Mouse (Mus musculus) lung, postnatal 14 days (tissue): ENCODE results near the gene Cxadr.

Experiments
- DNase-seq: peaks from one replicate; pipeline ENCODE4 v3.0.0; 2021

Cxadr gene

DNA sequence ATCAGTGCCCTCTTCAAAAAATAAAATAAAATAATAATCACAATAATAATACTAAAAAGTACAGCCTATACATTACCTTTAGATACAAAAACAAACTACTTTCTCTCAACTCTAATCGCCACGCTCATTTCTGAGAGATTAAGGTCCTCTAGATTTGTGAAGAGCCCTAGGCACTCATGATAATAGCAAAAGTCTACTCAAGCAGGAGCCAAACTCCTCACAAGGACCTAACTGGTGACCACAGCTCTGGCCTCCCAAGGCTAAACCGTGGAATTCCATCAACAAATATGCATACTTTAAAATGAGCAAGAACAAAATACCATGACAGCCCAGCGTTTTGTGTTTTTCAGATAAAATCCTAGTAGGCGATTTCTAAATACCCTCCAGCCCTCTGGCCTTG is 71.5 kb downstream of the Cxadr start:
- no peak for DNase-seq

DNA sequence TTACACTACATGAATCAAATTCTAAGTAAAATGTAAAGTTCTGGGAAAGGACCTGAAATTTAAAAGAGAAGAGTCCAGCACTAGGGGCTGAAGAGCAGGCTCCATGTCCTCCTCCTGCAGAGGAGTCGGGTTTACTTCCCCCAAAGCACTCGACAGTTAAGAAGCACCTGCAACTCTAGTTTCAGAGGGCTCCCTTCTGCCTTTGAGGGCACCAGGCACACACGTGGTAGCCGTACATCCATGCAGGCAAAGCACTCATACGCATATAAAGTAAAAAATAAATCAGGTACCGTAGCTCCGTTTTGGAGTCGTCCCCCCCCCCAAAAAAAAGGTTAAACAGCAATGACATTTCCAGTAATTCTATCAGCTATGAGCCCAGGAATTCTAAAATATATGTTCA is 72.5 kb downstream of the Cxadr start:
- no peak for DNase-seq

DNA sequence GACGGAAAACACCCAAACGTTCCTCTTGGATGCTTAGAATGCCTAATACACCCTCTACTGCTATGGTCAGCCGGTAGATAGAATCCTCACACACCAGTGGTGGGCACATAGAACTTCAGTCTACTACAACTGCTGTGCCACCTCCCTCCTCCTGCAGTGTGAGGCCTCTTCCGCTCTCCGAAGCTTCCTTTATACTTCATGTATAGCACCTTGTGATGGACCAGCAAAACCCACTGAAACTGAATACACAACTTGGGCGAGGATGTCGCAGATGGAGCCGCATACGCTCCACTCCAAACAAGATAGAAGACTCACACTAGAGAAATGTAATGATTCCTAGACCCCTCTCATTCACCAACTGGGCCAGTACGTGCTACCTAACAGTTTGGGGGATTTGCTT is 73.9 kb downstream of the Cxadr start:
- DNase-seq = peak; percentile 20

DNA sequence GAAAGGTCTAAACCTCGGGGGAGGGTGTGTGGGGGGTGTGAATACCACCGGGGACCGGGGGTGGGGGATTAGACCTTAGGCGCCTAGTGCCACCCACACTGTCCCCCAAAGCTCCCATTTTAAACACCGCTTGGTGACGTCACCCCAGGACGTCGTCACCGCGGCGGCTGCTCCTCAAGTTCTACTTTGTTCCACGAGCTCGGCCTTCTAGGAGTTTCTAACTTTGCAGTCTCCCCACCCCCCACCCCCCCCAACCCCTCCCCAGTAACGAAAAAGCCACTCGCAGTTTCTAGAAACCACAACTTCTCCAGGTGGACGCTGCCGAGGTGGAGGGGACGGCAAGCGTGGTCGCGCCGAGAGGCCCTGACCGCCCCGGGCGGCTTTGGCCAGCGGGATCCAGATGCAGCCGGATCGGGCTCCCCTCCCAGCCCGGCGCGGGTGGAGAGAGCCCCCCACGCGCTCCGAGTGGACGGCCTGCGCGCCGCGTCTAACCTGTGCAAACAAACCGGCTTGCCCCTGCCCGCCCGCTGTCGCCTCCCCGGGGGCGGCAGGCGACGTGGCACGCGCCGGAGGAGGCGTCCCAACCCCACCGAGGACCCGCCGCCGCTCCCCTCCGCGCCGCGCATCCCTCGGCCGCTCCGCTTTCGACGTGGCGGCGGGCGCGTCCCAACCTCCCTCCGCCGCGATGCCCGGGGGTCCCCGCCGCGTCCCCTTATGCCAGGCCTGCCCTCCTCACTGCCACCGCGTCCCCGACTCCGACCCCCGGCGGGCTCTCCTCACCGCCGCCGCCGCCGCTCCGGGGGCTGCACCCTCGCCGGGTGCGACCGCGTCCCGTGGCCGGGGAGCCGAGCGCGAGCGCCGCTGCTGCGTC is 74.8 kb downstream of the Cxadr start:
- peak; percentile 66 for DNase-seq

DNA sequence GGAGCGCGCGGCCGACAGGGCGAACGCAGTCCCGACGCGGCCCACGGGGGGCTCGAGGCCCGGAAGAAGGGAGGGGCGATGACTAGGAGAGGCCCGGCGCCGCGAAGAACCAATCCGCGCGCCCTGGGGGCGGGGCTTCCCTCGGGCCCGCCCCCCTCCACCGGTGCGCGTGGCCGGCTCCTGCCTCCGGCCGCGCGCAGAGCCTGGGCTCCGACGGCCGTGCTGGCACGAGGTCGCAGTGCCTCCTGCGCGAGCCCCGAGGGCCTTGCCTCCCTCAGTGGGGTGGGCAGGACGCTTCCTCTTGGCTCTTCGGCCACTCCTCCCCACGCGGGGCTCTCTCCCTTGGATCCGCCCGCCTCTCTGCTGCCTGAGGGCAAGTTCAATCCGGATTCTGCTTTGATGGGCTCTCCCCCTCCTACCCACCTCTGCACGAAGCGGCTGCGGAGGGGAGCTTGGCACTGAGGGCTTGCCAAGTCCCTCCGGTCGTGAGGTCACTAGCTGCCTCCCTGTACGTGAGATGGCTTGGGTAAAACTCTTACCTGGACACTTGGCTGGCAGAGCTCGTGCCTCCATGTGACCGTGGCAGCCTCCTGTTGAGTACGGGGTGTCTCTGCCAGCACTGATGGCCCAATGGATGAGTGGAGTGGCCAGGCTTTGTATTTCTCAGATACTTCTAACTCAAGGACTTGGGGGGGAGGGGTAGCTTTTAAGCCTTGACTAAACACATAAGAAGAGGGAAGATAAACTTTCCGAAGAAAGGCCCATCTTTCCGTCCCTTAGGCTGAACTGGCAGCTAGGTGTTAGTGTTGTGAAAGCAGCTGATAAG is 75.7 kb downstream of the Cxadr start, which contains the start of gene Btg3:
Gene Btg3 (minus strand): TSS at position 448 of the 826 bp plus-strand sequence.
- DNase-seq = peak; percentile 91

DNA sequence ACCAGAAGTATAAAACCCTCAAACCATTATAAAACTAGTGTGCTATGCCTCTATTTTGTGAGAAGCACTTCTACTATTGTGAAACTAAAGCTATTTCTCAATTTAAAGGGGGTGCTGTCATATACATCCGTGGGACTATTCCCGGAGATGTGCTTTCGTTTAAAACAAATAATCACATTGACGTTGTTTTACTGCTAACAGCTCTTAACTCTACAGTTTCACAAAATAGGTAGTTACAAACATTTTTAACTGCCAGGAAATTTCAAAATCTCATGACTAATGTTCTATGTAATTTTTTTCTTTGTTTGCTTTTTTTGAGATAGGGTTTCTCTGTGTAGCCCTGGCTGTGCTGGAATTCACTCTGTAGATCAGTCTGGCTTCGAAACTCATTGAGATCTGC is 77.2 kb downstream of the Cxadr start:
- no peak for DNase-seq

DNA sequence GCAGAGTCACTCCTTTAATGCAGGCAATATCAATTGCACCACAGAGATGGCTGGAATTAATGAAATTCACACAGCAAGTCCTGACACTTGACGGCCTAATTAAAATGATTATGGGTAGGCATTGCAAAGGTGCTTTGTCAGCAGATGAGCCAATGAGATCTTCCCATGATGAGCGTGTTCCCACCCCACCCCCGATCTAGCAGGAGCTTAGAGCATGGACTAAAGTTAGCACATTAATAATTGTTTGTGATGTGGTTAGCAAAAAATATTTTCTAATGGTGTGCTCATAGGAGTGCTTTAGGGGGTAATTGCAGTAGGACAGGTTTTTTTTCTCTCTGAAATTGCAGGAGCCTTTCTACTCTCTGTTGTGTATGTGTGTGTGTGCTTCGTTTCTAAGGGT is 87.8 kb downstream of the Cxadr start:
- no peak for DNase-seq

DNA sequence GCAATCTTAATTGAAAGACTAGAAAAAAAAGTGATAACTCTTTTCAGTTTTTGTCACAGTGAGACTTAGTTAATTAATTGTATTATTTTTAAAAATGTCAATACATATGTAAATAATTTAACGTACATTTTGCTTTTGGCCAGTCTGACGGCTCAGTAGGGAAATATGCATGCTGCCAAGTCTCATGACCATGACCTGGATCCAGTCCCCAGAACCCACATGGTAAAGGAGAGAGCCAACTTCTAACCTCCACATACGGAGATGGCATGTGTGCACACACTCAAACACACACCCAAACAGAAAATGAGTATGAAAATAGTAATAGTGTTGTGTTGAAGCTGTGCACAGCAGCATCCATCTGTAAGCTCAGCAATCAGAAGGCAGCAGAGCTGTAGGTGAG is 88.7 kb downstream of the Cxadr start:
- no peak for DNase-seq

DNA sequence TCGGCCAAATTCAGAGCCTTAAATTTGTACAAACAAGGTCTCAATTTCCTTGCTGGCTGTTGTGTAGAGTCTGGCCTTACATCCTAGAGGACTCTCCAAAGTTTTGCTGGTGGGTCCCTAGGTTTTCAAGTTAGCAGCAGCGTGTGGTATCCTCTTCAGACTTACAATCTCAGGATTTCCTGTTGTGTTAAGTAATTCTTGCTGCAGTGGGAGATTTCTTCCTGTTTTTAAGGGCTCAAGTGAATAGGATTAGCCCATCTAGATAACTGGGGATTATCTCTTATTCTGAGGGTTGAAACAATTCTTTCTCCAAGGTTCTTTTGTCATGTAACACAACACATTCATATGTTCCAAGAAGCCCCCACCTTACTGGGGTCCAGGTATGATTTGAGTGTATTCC is 90.1 kb downstream of the Cxadr start:
- DNase-seq = no peak

DNA sequence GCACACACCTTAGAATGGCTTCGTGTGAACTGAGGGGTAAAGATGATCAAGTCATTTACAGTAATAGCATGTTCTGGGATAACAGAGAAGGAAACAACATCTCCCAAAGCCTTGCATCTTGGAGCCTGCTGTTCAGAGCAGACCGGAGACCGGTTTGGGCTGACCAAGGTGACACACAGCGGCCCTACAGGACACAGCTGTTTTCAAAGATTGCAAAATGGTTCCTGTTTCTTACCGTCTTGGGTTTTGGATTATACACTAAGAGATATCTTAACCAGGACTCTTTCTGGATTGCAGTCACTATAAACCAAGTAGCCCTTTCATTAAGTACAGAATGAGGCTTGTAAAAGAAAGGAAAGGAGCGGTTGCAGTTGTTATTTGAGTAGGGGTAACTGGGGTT is 97.4 kb downstream of the Cxadr start:
- no peak for DNase-seq

DNA sequence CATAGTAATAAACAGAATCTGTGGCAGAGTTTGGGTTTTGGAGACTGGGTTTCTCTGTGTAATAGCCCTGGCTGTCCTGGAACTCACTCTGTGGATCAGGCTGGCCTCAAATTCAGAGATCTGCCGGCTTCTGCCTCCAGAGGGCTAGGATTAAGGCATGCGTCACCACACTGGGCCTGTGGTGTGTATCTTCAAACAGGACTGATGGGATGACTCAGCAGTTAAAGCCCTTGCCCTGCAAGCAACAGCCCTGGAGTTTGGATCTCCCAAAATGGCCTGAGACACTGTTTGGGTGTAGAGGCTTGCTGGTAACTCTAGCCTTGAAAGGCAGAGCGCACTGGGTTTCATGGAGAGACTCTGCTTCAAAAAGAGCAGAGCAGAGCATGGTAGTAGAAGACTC is 98.1 kb downstream of the Cxadr start:
- no peak for DNase-seq

DNA sequence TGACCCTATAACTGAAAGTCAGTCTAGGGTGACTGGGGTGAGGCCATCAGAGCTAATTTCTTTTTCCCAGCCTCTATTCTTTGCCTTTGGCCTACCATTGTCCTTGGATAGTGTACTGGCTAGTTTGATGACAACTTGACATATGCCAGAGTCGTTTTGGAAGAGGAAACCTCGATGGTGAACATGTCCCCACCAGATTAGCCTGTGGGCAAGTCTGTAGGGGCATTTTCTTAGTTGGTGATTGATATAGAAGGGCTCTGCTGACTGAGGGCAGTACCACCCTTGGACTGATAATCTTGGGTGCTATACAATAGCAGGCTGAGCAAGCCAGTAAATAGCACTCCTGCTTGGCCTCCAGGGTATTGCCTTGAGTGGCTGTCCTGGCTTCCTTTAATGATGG is 101.0 kb downstream of the Cxadr start:
- no peak for DNase-seq

DNA sequence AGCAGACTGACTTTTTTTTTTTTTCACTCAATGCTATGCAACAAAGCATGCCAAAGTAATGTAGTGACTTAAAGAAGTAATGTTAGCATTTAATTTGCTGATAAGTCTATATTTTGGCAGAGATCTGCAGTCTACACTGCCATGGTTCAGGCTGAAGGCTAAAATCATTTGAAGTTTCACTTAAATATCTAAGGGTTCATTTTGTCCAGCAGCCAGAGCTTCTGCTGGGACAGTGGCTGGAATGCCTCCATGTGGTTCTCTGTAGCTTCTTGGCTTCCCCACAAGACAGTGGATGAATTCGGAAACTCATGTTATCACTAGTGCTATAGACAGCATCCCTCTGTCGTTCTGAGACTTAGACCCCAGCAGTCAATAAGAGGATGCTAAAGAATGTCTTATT is 105.4 kb downstream of the Cxadr start:
- no peak for DNase-seq

DNA sequence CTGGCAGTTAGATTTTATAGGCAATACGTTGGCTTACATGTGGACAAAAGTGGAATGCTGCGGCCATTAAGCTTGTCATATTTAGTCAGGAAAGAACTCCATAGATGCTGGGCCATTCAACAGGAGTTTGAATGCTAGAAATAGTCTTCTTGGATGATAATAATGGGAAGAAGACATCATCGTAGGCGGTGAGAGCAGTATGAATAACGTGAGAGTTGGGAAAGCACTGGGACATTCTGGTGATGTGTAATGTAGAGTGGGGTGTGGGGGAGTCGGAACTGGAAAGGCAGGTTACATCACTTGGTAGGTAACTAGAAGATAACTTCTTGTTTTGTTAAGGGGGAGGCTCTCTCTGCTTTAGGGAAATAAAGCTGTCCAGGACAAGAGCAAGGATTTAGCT is 106.6 kb downstream of the Cxadr start:
- no peak for DNase-seq
